Mouse (Mus musculus) MEL (cell line): ENCODE results near the gene Tspan17. TPM values are rescaled to one million over a fixed set of nuclear protein-coding genes. Genes with fewer than 3 reads are reported as not detected.
A peak's percentile ranks its signal among the peaks of the same experiment; 100 is the strongest.
"Not testable (repeated sequence)": the region's sequence is repeated elsewhere in the genome, so short reads cannot be mapped to it uniquely, and the experiment has no call there.

Source experiments
- DNase-seq: peaks from one replicate; pipeline ENCODE4 v3.0.0; 2011; ENCODE audit warnings: low read depth, low spot score
- H3K27ac ChIP-seq: 2 replicates; pipeline ENCODE4 v1.5.1; 2012; ENCODE audit warnings: low read depth, mild to moderate bottlenecking, control low read depth, low read length, moderate library complexity; ENCODE audit not compliant: control insufficient read depth
- H3K27me3 ChIP-seq, 2 experiments: fragments of 150-350 bp in 1 of 2; sonication (generic) in 1 of 2; 2 replicates each; pipeline ENCODE4 v1.6.1; 2012; ENCODE audit warnings: low read length in 2 of 2, mild to moderate bottlenecking in 2 of 2, improper control_type of control experiment in 1 of 2, moderate library complexity in 1 of 2; ENCODE audit not compliant: insufficient read depth in 2 of 2, control insufficient read depth in 1 of 2
- H3K36me3 ChIP-seq, 2 experiments: 2 replicates each; pipeline ENCODE4 v1.6.1; 2012 to 2014; ENCODE audit warnings: low read length in 2 of 2, improper control_type of control experiment in 1 of 2, inconsistent platforms in 1 of 2, mild to moderate bottlenecking in 1 of 2; ENCODE audit not compliant: insufficient read depth in 2 of 2, control insufficient read depth in 1 of 2
- H3K4me1 ChIP-seq, 2 experiments: fragments of 150-350 bp in 1 of 2; sonication (generic) in 1 of 2; 2 replicates each; pipeline ENCODE4 v1.6.1; 2012; ENCODE audit warnings: low read length in 2 of 2, improper control_type of control experiment in 1 of 2, mild to moderate bottlenecking in 1 of 2; ENCODE audit not compliant: insufficient read depth in 2 of 2, control insufficient read depth in 1 of 2
- H3K4me3 ChIP-seq, 2 experiments: fragments of 150-350 bp in 1 of 2; sonication (generic) in 1 of 2; 2 replicates each; pipeline ENCODE4 v1.5.1; 2012; ENCODE audit warnings: low read depth in 2 of 2, low read length in 2 of 2, mild to moderate bottlenecking in 2 of 2, moderate library complexity in 2 of 2, control low read depth in 1 of 2, improper control_type of control experiment in 1 of 2; ENCODE audit not compliant: control insufficient read depth in 1 of 2, insufficient read depth in 1 of 2
- H3K79me2 ChIP-seq: 2 replicates; pipeline ENCODE4 v1.6.1; 2012; ENCODE audit warnings: mild to moderate bottlenecking, low read length, moderate library complexity; ENCODE audit not compliant: control insufficient read depth, poor library complexity, insufficient read depth
- H3K9ac ChIP-seq: 2 replicates; pipeline ENCODE4 v1.6.1; 2012; ENCODE audit warnings: low read depth, mild to moderate bottlenecking, control low read depth, low read length, moderate library complexity; ENCODE audit not compliant: control insufficient read depth, poor library complexity, severe bottlenecking
- H3K9me3 ChIP-seq: fragments of 150-350 bp; sonication (generic); replicated peaks from 2 replicates; pipeline ENCODE4 v1.6.1; 2012; ENCODE audit warnings: mild to moderate bottlenecking, low read length, improper control_type of control experiment, moderate library complexity; ENCODE audit not compliant: insufficient read depth
- ELF1 ChIP-seq: IDR thresholded peaks from 2 replicates; pipeline ENCODE4 v1.6.1; 2014; ENCODE audit warnings: low read depth, mild to moderate bottlenecking, inconsistent platforms, low read length, improper control_type of control experiment, moderate library complexity
- JUND ChIP-seq: IDR thresholded peaks from 2 replicates; pipeline ENCODE4 v1.6.1; 2011; ENCODE audit warnings: low read depth, mild to moderate bottlenecking, improper control_type of control experiment, low read length
- MAFK ChIP-seq: IDR thresholded peaks from 2 replicates; pipeline ENCODE4 v1.6.1; 2011; ENCODE audit warnings: low read depth, mild to moderate bottlenecking, low read length, improper control_type of control experiment, borderline replicate concordance
- MAZ ChIP-seq: IDR thresholded peaks from 2 replicates; pipeline ENCODE4 v1.6.1; 2012; ENCODE audit warnings: low read depth, mild to moderate bottlenecking, inconsistent platforms, low read length, improper control_type of control experiment
- MXI1 ChIP-seq: IDR thresholded peaks from 2 replicates; pipeline ENCODE4 v1.6.1; 2011; ENCODE audit warnings: mild to moderate bottlenecking, low read depth, low read length, improper control_type of control experiment
- NRF1 ChIP-seq: IDR thresholded peaks from 2 replicates; pipeline ENCODE4 v1.6.1; 2014; ENCODE audit warnings: low read depth, mild to moderate bottlenecking, inconsistent platforms, low read length, improper control_type of control experiment, moderate library complexity; ENCODE audit not compliant: poor library complexity, insufficient read depth, severe bottlenecking
- POLR2A ChIP-seq, 2 experiments: IDR thresholded peaks; 2 replicates each; pipeline ENCODE4 v1.6.1; 2011 to 2012; ENCODE audit warnings: low read length in 2 of 2, mild to moderate bottlenecking in 2 of 2, control low read depth in 1 of 2, improper control_type of control experiment in 1 of 2, low read depth in 1 of 2, moderate library complexity in 1 of 2; ENCODE audit not compliant: control insufficient read depth in 1 of 2, insufficient read depth in 1 of 2, poor library complexity in 1 of 2
- POLR2AphosphoS5 ChIP-seq: IDR thresholded peaks from 2 replicates; pipeline ENCODE4 v1.6.1; 2012; ENCODE audit warnings: low read depth, borderline replicate concordance, mild to moderate bottlenecking, inconsistent platforms, low read length, moderate library complexity, mixed read lengths
- SIN3A ChIP-seq: IDR thresholded peaks from 2 replicates; pipeline ENCODE4 v1.6.1; 2012; ENCODE audit warnings: low read length, improper control_type of control experiment, inconsistent platforms
- SMC3 ChIP-seq: IDR thresholded peaks from 2 replicates; pipeline ENCODE4 v1.6.1; 2011; ENCODE audit warnings: low read depth, low read length, improper control_type of control experiment
- TBP ChIP-seq: IDR thresholded peaks from 2 replicates; pipeline ENCODE4 v1.8.0; 2011; ENCODE audit warnings: low read depth, low read length, improper control_type of control experiment
- ZC3H11A ChIP-seq: IDR thresholded peaks from 2 replicates; pipeline ENCODE4 v1.6.1; 2012; ENCODE audit warnings: low read depth, mild to moderate bottlenecking, inconsistent platforms, low read length, improper control_type of control experiment
- ZKSCAN1 ChIP-seq: IDR thresholded peaks from 2 replicates; pipeline ENCODE4 v1.6.1; 2012; ENCODE audit warnings: low read depth, mild to moderate bottlenecking, inconsistent platforms, low read length, improper control_type of control experiment, moderate library complexity
- ZNF384 ChIP-seq: IDR thresholded peaks from 2 replicates; pipeline ENCODE4 v1.6.1; 2012; ENCODE audit warnings: low read depth, mild to moderate bottlenecking, inconsistent platforms, low read length, improper control_type of control experiment
- polyA plus RNA-seq, 2 experiments: library from polyadenylated mRNA; stranded (reverse) in 1 of 2; unstranded in 1 of 2; fragments of >175 nt in 1 of 2; fragments of >200 nt in 1 of 2; gene quantifications; 2 replicates each; pipeline versions ENCODE4 v1.2.1 to v1.2.4; 2012; ENCODE audit warnings: low replicate concordance in 2 of 2, low read depth in 1 of 2; ENCODE audit not compliant: insufficient read length in 2 of 2, insufficient read depth in 1 of 2, missing spikeins in 1 of 2
- total RNA-seq: library from RNA; depleted of rRNA; stranded (reverse); fragments of 300-350 nt; gene quantifications from 2 replicates; pipeline ENCODE4 v1.2.3, GENCODE M21; 2012

Gene Tspan17
- total and polyA plus RNA-seq, 3 experiments: 4.1 to 23.0 TPM; not detected in 1

GRCm38 (mm10) chr13:54783698-54784097 is 5.5 kb upstream of the Tspan17 start, which contains the start of gene Eif4e1b:
Gene Eif4e1b (plus strand): TSS chr13:54783998.
- Histone ChIP-seq H3K9ac (no peak within 1 kb of the TSS), H3K36me3 (no peaks in the 10 kb centered on the region), H3K4me3 (no peak within 1 kb of the TSS), H3K27ac (no peak within 1 kb of the TSS)
- no peak for TF ChIP-seq MAFK
- no peak for TF ChIP-seq MAZ
- TF ChIP-seq POLR2AphosphoS5: no peak
- no peak for TF ChIP-seq NRF1
- TF ChIP-seq ZC3H11A: no peak
- TF ChIP-seq ELF1: no peak
- TF ChIP-seq ZKSCAN1: no peak
- no peak for TF ChIP-seq SMC3
- no peak for TF ChIP-seq TBP
- TF ChIP-seq, all 39 proteins: peak for 0
- Histone ChIP-seq H3K4me1 (no peaks in the 10 kb centered on the region), H3K9me3 (no peaks in the 10 kb centered on the region), H3K27me3 (peaks cover 3 to 15% of the 10 kb centered on the region in 2 experiments; a peak in 3 of 4 replicates), H3K79me2 (no peaks in the 10 kb centered on the region)
- no peak for DNase-seq

- DNase-seq, H3K9me3 ChIP-seq, H3K36me3 ChIP-seq, H3K4me1 ChIP-seq, H3K9ac ChIP-seq, H3K27ac ChIP-seq, H3K4me3 ChIP-seq, H3K79me2 ChIP-seq: not testable (repeated sequence)
- peaks cover 3 to 12% of the 10 kb centered on the region in 2 experiments; a peak in 3 of 4 replicates for H3K27me3 ChIP-seq
Observed at GRCm38 (mm10) chr13:54787591-54787990, 1.6 kb upstream of the Tspan17 start.

GRCm38 (mm10) chr13:54789561-54790397 is 602 bp downstream of the Tspan17 start:
- peak overlapping the region; percentile 77 for H3K9ac ChIP-seq
- peak overlapping the region; percentile 86 to 98 for H3K4me3 ChIP-seq
- peaks cover 1% of the 10 kb centered on the region in 2 experiments; a peak in 2 of 4 replicates for H3K27me3 ChIP-seq
- no peaks in the 10 kb centered on the region; a peak in 1 of 4 replicates for H3K36me3 ChIP-seq
- DNase-seq: peak; percentile 80
- peak overlapping the region; percentile 34 for H3K27ac ChIP-seq
- no peaks in the 10 kb centered on the region for H3K9me3 ChIP-seq
- TF ChIP-seq SIN3A: peak; percentile 5
- TF ChIP-seq POLR2A (IDR thresholded peaks at IDR 0.05; ENCODE audit: control insufficient read depth in 1 of 2, insufficient read depth in 1 of 2, low read depth in 1 of 2, low read length in 2 of 2, poor library complexity in 1 of 2): peak; percentile 56 to 76; a peak in 1 of 4 replicates
- peak; percentile 1; the same call in 1 of the 2 replicates for TF ChIP-seq MXI1
- no peak for TF ChIP-seq ZNF384
- no peak for TF ChIP-seq JUND
- H3K4me1 ChIP-seq: peaks cover 0 to 3% of the 10 kb centered on the region in 2 experiments; a peak in 2 of 4 replicates
- no peaks in the 10 kb centered on the region; the same call in 1 of the 2 replicates for H3K79me2 ChIP-seq
